Mouse (Mus musculus) adrenal gland, postnatal 36 days (tissue): ENCODE measurements around the gene Ranbp10. TPM values are rescaled to one million over a fixed set of nuclear protein-coding genes. Genes with fewer than 3 reads are reported as not detected.

Source experiments
- DNase-seq, 2 experiments: peaks; one replicate each; pipeline ENCODE4 v3.0.0; 2021; ENCODE audit warnings: mixed read lengths in 1 of 2
- total RNA-seq, 2 experiments: library from RNA; stranded (reverse); gene quantifications; 2 replicates each; pipeline ENCODE4 v1.2.3; 2021

The Ranbp10 gene
- total RNA-seq, 2 experiments from 2014 or later = 23.7 to 24.0 TPM

- DNase-seq = no peak
Observed at GRCm38 (mm10) chr8:105788927-105789326, 38.2 kb downstream of the Ranbp10 start.

GRCm38 (mm10) chr8:105788241-105788640 is 38.9 kb downstream of the Ranbp10 start:
- DNase-seq = peak; percentile 63 to 69

GRCm38 (mm10) chr8:105780298-105780697 is 46.9 kb downstream of the Ranbp10 start:
- no peak for DNase-seq

- no peak for DNase-seq
Observed at GRCm38 (mm10) chr8:105777833-105778232, 49.3 kb downstream of the Ranbp10 start.

- DNase-seq = no peak
Observed at GRCm38 (mm10) chr8:105774498-105774897, 52.7 kb downstream of the Ranbp10 start.

GRCm38 (mm10) chr8:105773441-105773861 is 53.7 kb downstream of the Ranbp10 start:
- DNase-seq = peak; percentile 18 to 51

GRCm38 (mm10) chr8:105771398-105772175 is 55.6 kb downstream of the Ranbp10 start:
- DNase-seq = peak in 1 of 2 experiments; percentile 18

- no peak for DNase-seq
Observed at GRCm38 (mm10) chr8:105770609-105771008, 56.5 kb downstream of the Ranbp10 start.

GRCm38 (mm10) chr8:105768485-105769257 is 58.5 kb downstream of the Ranbp10 start:
- DNase-seq = peak in 1 of 2 experiments; percentile 29

GRCm38 (mm10) chr8:105758277-105759108 is 68.7 kb downstream of the Ranbp10 start, which contains the start of gene Gfod2:
Gfod2 (minus strand) TSS chr8:105758664.
- peak; percentile 99 for DNase-seq

- no peak for DNase-seq
Observed at GRCm38 (mm10) chr8:105757796-105758276, 69.3 kb downstream of the Ranbp10 start.

- no peak for DNase-seq
Observed at GRCm38 (mm10) chr8:105754688-105755087, 72.5 kb downstream of the Ranbp10 start.

GRCm38 (mm10) chr8:105753916-105754315 is 73.2 kb downstream of the Ranbp10 start:
- DNase-seq = no peak

- peak; percentile 92 to 94 for DNase-seq
Observed at GRCm38 (mm10) chr8:105750606-105751005, 76.5 kb downstream of the Ranbp10 start.

- DNase-seq = no peak
Observed at GRCm38 (mm10) chr8:105743301-105743700, 83.8 kb downstream of the Ranbp10 start.

GRCm38 (mm10) chr8:105739216-105739615 is 87.9 kb downstream of the Ranbp10 start:
- no peak for DNase-seq

- DNase-seq = no peak
Observed at GRCm38 (mm10) chr8:105732186-105732585, 95.0 kb downstream of the Ranbp10 start.

- DNase-seq = peak; percentile 37 to 55
Observed at GRCm38 (mm10) chr8:105727397-105728124, 99.6 kb downstream of the Ranbp10 start.

GRCm38 (mm10) chr8:105725726-105726125 is 101.4 kb downstream of the Ranbp10 start:
- no peak for DNase-seq

GRCm38 (mm10) chr8:105722861-105723260 is 104.3 kb downstream of the Ranbp10 start:
- no peak for DNase-seq

- DNase-seq = peak in 1 of 2 experiments; percentile 25
Observed at GRCm38 (mm10) chr8:105719637-105720036, 107.5 kb downstream of the Ranbp10 start.
